Comparison of ENCODE assay signal across 8 mouse cellular contexts in the genomic region with DNA sequence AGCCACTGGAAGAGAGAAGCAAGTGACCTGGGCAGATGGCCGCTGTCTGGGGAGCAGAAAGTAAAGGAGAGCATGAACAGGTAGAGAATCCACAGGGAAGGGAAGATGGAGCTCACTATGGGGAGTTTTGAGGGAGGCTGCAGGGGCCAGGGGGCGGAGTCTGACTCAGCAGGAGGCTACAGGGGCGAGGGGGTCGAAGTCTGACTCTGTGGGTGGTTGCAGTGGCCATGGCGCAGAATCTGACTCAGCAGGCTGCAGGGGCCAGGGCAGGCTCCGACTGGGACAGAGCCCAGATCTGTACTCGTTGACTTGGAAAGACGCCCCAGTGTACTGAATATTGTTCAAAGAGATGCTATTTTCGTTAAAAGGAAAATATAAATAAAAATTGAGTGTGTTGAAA. TPM values are rescaled to one million over a fixed set of nuclear protein-coding genes. Genes with fewer than 3 reads are reported as not detected.
DNase-seq lines count a peak whose midpoint lies in the region; ATAC-seq lines count a peak whose summit lies in the region.

No protein-coding gene starts in this region.

- DNase-seq in midbrain, embryonic 11.5 days (ENCODE audit: low spot score, missing footprints): peak; percentile 85
- DNase-seq in embryo, embryonic 10.5 days (ENCODE audit: low spot score): peak; percentile 24
- DNase-seq in kidney, postnatal 36 days: peak; percentile 92
- DNase-seq in yolk sac, embryonic 10.5 days (ENCODE audit: low spot score): peak; percentile 51
- DNase-seq in thymus, postnatal 4 days: no peak

- no peak for ATAC-seq in midbrain, embryonic 11.5 days (ENCODE audit: low FRiP score)
- no peak for ATAC-seq in midbrain, embryonic 16.5 days
- no peak for ATAC-seq in heart, embryonic 16.5 days (replicated peaks; ENCODE audit: extremely low read depth, insufficient read depth, low FRiP score)
- ATAC-seq in megakaryocyte, adult 5-6 weeks (ENCODE audit: poor library complexity, severe bottlenecking): no peak

- H3K9ac ChIP-seq in midbrain, embryonic 11.5 days (ENCODE audit: low read length): no peak overlapping the region
- H3K9ac ChIP-seq in midbrain, embryonic 16.5 days (ENCODE audit: low read depth, low read length): no peak overlapping the region
- no peak overlapping the region for H3K9ac ChIP-seq in heart, embryonic 16.5 days (ENCODE audit: low read length)

- no peak overlapping the region for H3K4me3 ChIP-seq in midbrain, embryonic 11.5 days (ENCODE audit: low read depth, low read length)
- no peak overlapping the region for H3K4me3 ChIP-seq in midbrain, embryonic 16.5 days (ENCODE audit: low read depth, low read length)
- H3K4me3 ChIP-seq in heart, embryonic 16.5 days (ENCODE audit: low read length): no peak overlapping the region

- H3K27ac ChIP-seq in midbrain, embryonic 11.5 days (ENCODE audit: low read depth, low read length): no peak overlapping the region
- no peak overlapping the region for H3K27ac ChIP-seq in midbrain, embryonic 16.5 days (ENCODE audit: low read length)
- no peak overlapping the region for H3K27ac ChIP-seq in heart, embryonic 16.5 days (ENCODE audit: low read length)

- no peaks in the 10 kb centered on the region for H3K27me3 ChIP-seq in midbrain, embryonic 11.5 days (ENCODE audit: control insufficient read depth, insufficient read depth, low read length)
- peaks cover 2% of the 10 kb centered on the region; the same call in 1 of the 2 replicates for H3K27me3 ChIP-seq in midbrain, embryonic 16.5 days (ENCODE audit: control insufficient read depth, insufficient read depth, low read depth, low read length)
- no peaks in the 10 kb centered on the region for H3K27me3 ChIP-seq in heart, embryonic 16.5 days (ENCODE audit: control insufficient read depth, insufficient read depth, low read length)

- no peaks in the 10 kb centered on the region for H3K9me3 ChIP-seq in midbrain, embryonic 11.5 days (ENCODE audit: control insufficient read depth, low read length)
- H3K9me3 ChIP-seq in midbrain, embryonic 16.5 days (replicated peaks; ENCODE audit: control insufficient read depth, low read length, poor library complexity, severe bottlenecking): no peaks in the 10 kb centered on the region
- no peaks in the 10 kb centered on the region for H3K9me3 ChIP-seq in heart, embryonic 16.5 days (replicated peaks; ENCODE audit: control insufficient read depth, low read length)

- WGBS in midbrain, embryonic 11.5 days: 14% methylated on average over 9 of the region's 9 CpGs
- 11% methylated on average over 9 of the region's 9 CpGs for WGBS in midbrain, embryonic 16.5 days
- 19% methylated on average over 9 of the region's 9 CpGs for WGBS in heart, embryonic 16.5 days

- no peaks in the 10 kb centered on the region for H3K36me3 ChIP-seq in midbrain, embryonic 11.5 days (ENCODE audit: control insufficient read depth, insufficient read depth, low read length)
- no peaks in the 10 kb centered on the region for H3K36me3 ChIP-seq in midbrain, embryonic 16.5 days (ENCODE audit: control insufficient read depth, insufficient read depth, low read length)
- H3K36me3 ChIP-seq in heart, embryonic 16.5 days (ENCODE audit: control insufficient read depth, insufficient read depth): no peaks in the 10 kb centered on the region

- peak overlapping the region; percentile 12; the same call in 1 of the 2 replicates for H3K4me2 ChIP-seq in midbrain, embryonic 11.5 days
- no peak overlapping the region for H3K4me2 ChIP-seq in midbrain, embryonic 16.5 days (ENCODE audit: low read length)
- peak overlapping the region; percentile 14; the same call in 1 of the 2 replicates for H3K4me2 ChIP-seq in heart, embryonic 16.5 days (ENCODE audit: low read depth, low read length)

- H3K4me1 ChIP-seq in midbrain, embryonic 11.5 days (ENCODE audit: control insufficient read depth, insufficient read depth, low read length): 0 out of 2 replicates have a peak, but pooled peaks cover 3% of the 10 kb centered on the region
- H3K4me1 ChIP-seq in midbrain, embryonic 16.5 days (ENCODE audit: control insufficient read depth, insufficient read depth, low read length): no peaks in the 10 kb centered on the region; the same call in 1 of the 2 replicates
- H3K4me1 ChIP-seq in heart, embryonic 16.5 days (ENCODE audit: control insufficient read depth, insufficient read depth, low read length): no peaks in the 10 kb centered on the region

RNA-seq across cellular contexts. Expression of a gene that starts 8.9 kb away (rescaled TPM):
- polyA plus RNA-seq in midbrain, embryonic 11.5 days (2014; fragmentation: Nextera tagmentation; extraction: Ambion mirVana): 0.70 and 0.92 TPM in 2 replicates
- 0.44 and 0.55 TPM in 2 replicates for polyA plus RNA-seq in midbrain, embryonic 16.5 days (2015; fragmentation: Nextera tagmentation; extraction: Ambion mirVana)
- polyA plus RNA-seq in heart, embryonic 16.5 days (2015; fragmentation: Nextera tagmentation; extraction: Ambion mirVana): 0.05 and 0.17 TPM in 2 replicates
- total RNA-seq in megakaryocyte, adult 5-6 weeks (2015): not detected in 2 replicates
- not detected in 2 replicates for total RNA-seq in megakaryocyte, adult 5-6 weeks (2017)
